Mouse (Mus musculus) neutrophil, adult 5-6 weeks (primary cell): Measurements from ENCODE around the gene Dennd1c. TPM values are rescaled to one million over a fixed set of nuclear protein-coding genes. Genes with fewer than 3 reads are reported as not detected.

ENCODE experiments used
- ATAC-seq: fragments of 151-379, 151-347 bp; 2 replicates; pipeline ENCODE4 v1.8.0; 2017; ENCODE audit warnings: mild to moderate bottlenecking, moderate TSS enrichment; ENCODE audit not compliant: insufficient number of reproducible peaks, poor library complexity, low FRiP score, severe bottlenecking; ENCODE audit errors: extremely low read depth
- total RNA-seq: library from RNA; stranded (forward); fragments of 200-1000 nt; gene quantifications from 2 replicates; pipeline ENCODE4 v1.2.3, GENCODE M21; 2017

Gene Dennd1c
- total RNA-seq, 1 experiment from 2014 or later = 145 TPM

DNA sequence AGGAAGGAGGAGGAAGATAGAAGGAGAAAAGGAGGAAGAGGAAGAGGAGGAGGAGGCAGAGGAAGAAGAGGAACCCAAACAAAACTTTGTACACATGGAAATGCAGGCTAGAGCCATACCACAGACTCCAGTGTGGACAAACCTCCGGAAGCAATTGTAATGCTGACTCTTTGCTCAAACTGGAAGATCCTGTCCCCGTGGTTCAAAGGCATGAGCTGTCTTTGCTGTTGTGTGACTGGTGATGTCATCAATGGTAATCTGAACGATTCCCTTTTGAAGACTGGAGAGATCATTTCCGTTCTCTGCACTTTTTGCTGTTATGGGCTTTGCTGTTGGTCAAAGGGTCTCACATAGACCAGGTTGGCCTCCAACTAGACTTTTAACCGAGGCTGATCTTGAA, 20.0 kb upstream of the Dennd1c start:
- ATAC-seq = no peak

GRCm38 (mm10) chr17:57096623-57096920, 18.3 kb upstream of the Dennd1c start:
- ATAC-seq = peak; percentile 69

DNA sequence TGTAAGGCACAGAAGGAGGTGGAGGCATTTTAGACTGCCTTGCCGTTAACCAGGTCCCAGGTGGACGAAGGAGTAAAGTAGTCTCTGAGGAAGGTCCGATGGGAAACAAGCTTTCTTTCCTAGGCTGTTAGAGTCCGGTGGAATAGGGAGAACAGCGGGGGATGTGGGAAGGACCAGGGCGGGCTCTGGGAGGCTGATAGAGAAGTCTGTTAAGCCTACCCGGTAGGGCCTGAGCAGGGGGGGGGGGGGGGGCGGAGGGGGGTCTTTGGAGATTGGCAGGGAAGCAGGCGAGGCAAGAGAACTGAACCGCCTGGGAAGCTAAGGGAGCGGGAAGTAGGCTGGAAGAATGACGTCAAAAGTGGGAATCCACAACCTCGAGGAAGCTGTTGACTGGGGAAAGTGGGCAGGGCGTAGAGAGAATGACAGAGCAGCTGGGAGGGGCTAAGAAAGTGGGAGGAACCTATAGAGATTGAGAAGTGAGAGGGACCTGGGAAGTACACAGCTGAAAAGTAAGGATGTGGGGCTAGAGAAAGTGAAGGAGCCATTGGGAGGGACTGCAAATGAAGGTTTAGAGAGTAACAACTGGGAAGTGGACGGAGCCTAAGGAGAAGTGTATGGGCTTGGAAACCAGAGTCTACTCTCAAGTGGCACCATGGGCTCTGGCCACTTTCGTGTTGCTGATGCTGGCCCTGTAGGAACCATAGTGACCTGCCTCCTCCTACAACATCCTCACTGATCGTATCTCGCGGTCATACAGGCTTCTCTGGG, 17.7 kb upstream of the Dennd1c start:
- ATAC-seq = peak; percentile 60

DNA sequence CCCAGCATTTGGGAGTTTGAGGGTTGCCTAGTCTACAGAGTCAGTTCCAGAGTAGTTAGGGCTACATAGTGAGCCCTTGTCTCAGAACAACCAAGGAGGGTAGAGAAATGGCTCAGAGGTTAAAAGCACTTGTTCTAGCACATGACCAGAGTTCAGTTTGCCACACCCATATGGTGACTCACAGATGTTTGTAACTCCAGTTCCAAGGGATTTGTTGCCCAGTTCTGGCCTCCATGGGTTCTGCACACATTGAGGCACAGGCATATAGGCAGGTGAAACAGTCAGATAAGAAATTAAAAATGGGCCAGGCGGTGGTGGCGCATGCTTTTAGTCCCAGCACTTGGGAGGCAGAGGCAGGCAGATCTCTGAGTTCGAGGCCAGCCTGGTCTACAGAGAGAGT, 15.9 kb upstream of the Dennd1c start:
- ATAC-seq = no peak

DNA sequence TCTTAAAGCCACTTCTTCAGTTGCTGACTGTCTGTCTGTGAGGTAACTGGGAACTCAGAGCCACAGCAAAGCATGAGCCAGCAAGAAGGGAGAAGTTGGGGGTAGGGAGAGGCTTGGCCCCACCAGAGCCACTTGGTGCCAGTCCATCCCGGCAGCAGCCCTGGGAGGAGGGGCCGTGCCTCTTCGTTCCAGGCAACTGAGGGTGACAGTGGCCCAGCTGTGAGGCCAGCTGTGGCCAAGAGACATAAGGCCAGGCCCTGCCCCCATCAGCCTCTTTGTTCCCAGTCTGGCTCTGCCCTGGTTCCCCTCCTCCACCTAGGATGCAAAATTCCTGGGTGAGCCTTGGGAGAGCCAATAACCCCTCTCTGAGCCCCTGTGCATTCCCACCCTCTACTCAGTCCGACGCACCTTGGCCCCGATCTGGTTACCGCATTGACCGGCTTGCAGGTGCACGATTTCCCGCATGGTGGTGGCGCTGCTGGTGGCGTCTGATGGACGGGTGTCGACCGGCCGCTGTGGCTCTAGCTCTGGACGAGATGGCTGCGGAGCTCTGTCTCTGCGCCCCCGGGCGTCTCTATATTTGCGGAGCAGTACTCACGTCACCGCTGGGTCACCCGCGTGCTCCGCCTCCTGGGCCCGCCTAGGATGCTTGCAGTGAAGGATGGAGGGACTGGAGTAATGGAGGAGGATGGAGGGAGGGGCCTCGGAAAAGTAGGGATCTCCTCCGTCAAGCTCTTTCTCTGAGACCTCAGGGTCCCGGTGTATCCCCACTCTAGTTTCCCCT, 8.9 kb upstream of the Dennd1c start, which contains the start of gene Tubb4a:
TSS of gene Tubb4a (minus strand) at position 734 of the 784 bp plus-strand sequence.
- no peak for ATAC-seq

DNA sequence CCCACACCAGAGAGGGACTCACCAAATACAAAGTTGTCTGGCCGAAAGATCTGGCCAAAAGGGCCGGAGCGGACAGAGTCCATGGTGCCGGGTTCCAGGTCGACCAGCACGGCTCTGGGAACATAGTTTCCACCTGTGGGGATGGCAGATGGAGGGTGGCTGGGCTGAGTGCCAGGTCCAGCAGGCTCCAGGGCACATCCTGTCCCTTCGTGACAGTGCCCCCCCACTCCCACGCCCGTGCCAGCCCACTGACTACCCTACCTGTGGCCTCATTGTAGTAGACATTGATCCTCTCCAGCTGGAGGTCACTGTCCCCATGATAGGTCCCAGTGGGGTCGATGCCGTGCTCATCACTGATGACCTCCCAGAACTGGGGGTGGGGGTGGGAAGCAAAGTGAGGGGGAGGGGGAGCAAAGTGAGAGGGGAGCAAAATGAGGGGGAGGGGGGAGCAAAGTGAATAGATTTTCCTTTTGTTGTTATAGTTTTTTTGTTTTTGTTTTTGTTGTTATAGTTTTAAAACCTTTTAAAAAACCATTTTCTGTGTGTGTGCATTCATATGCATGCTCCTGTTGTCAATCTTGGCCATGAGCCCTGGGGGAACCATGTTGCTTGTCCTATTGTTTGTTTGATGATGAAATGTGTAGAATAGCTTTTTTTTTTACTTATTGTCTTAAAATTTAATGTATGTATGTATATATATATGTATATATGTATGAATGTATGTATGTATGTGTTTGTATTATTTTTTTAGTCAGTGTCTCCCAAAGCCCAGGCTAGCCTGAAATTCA, 7.8 kb upstream of the Dennd1c start:
- ATAC-seq = no peak

DNA sequence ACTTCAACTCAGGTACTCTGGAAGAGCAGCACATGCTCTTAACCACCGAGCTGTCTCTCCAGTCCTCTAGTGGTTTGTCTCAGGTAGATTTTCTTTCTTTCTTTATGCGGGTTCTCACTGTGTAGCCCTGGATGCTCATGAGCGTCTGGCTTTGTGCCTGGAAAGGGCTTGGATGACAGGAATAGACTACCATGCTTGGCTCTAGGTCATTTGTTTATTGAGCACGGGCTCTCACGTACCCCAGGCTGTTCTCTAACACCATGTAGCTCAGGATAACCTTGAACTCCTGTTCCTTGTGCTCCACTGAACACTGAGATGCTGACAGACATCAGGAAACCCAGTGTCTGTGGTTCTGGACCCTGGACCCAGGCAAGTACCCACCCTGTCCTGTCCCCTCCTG, 4.2 kb upstream of the Dennd1c start:
- ATAC-seq = no peak

DNA sequence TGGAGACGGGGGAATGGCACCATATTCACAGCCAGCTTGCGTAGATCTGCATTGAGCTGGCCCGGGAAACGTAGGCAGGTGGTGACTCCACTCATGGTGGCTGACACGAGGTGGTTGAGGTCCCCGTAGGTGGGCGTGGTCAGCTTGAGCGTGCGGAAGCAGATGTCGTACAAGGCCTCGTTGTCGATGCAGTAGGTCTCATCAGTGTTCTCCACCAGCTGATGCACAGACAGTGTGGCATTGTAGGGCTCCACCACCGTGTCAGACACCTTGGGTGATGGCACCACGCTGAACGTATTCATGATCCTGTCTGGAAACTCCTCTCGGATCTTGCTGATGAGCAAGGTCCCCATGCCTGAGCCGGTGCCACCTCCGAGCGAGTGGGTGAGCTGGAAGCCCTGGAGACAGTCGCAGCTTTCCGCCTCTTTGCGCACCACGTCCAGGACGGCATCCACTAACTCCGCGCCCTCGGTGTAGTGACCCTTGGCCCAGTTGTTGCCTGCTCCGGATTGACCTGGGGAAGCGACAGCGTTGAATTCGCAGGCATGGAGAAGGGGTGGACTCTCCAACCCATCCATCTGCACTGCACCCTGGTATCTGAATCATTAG, 3.0 kb upstream of the Dennd1c start:
- no peak for ATAC-seq

GRCm38 (mm10) chr17:57079919-57080318, 1.6 kb upstream of the Dennd1c start:
- ATAC-seq = no peak

DNA sequence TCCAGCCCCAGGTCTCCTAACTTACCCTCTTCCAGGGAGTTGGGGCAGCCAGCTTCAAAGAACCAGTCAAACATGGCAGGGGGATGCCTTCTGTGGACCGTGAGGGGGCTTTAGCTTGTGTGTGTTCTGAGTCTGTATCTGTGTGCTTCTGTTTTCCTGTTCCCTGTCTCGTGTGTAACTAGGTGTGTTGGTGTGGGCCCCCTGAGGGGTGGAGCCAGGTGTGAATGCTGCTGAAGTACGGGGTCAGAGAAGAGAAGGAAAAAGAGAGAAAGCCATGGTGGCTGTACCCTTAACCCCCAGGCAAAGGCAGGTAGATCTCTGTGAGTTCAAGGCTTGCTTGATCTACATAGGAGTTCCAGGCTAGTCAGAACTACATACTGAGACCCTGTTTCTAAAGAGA, 1.4 kb downstream of the Dennd1c start:
- ATAC-seq = no peak

- ATAC-seq = no peak
These were observed 7.6 kb downstream of the Dennd1c start for GRCm38 (mm10) chr17:57070699-57071098.

GRCm38 (mm10) chr17:57070272-57070671, 8.0 kb downstream of the Dennd1c start:
- no peak for ATAC-seq

- ATAC-seq = no peak
These were observed 11.4 kb downstream of the Dennd1c start for GRCm38 (mm10) chr17:57066908-57067307.

GRCm38 (mm10) chr17:57063031-57063430, 15.3 kb downstream of the Dennd1c start:
- no peak for ATAC-seq

- ATAC-seq = no peak
These were observed 15.8 kb downstream of the Dennd1c start for GRCm38 (mm10) chr17:57062548-57062947.

DNA sequence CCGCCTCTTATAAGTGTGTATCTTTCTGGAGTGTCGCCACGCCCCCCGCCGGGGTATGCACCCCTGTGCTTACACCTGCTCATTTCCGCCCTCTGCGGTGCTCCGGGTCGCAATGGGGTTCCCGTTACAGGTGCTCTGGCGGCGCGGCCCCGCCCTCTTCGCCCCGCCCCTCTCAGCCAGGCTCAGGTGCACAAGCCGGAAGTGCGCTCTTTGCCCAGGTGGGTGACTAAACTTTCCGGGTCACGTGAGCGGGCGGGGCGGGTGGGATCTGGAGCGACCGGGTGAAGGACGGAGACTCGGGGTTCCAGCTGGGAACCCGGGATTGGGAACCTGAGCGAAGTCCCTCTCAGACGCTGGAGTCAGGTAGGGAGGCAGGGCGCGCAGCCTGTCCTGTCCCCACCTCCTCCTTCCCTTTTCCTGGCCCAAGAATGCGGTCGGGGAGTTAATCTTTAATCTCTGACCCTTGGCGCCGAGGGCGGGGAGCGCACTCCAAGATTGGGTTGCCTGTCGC, 16.2 kb downstream of the Dennd1c start:
- ATAC-seq = 0 out of 2 replicates have a peak, but pooled peaks have one; percentile 2

DNA sequence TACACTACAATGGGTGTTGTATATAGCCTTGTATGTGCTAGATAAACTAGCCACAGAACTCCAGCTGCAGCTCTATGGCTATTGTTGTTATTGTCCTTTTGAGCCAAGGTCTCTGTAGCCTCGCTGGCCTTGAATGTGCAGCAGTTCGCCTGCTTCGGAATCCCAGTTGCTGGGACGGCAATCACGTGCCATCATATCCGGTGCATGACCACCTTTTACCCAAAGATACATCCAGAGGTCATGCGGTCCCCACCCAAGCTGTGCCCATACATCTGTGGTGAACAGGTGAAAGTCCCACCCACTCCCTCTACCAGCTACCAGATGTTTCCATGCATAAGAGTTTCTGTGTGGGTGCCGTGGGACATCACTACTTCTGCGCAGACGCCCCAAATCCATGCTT, 17.2 kb downstream of the Dennd1c start:
- no peak for ATAC-seq

DNA sequence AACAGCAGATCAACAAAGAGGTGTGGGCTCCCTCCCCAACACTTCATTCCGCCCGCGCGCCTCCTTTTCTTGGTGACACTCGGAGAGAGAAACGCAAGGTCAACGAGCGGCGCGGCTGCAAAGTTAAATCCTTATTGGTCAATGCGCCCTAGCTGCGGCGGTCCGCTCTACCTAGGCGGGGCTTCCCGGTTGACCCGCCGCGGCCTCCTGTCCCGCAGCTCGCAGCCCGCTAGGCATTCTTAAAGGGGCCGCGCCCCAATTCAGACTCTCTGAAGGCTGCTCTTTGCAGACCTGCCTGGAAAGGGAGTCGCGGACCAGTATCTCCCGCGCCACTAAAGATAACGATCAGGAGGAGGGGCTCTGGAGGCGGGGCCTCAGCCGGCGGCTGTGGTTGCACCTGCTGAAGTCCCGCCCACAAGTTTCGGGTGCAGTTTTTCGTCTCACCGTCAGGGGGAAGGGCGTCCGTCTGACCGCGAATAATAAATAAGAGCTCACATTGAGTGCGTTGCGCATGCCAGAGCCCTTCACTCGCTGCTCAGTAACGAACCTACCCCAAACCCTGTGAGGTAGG, 18.0 kb downstream of the Dennd1c start:
- ATAC-seq = peak; percentile 81

DNA sequence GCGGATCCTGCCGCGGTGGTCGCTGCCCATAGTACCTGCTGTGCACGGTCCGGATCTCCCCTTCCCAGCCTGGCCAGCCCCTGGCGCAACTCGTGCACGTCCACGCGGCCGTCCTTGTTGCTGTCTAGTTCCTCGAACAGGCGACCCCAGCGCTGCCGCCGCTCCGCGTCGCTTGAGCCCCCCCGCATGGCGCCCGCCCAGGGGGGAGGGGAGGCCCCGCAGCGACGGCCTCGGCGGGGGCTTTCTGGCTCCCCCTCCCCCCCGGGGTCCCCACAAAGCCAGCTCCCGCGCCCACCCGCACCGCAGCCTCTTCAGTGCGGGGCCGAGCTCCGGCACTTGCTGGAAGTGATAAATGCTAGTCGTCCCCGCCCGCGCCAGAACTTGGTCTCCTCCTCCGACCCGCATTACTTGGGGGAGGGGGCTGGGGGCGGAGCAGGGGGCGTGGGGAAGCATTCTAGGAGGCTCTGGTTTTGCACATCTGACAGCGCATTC, 18.8 kb downstream of the Dennd1c start, which contains the start of gene Slc25a23:
TSS of gene Slc25a23 (minus strand) at position 378 of the 492 bp plus-strand sequence.
- no peak for ATAC-seq
